Mouse (Mus musculus) left cerebral cortex, postnatal 36 days (tissue): ENCODE measurements around the gene Rbmx. TPM values are rescaled to one million over a fixed set of nuclear protein-coding genes. Genes with fewer than 3 reads are reported as not detected.

Experiments used
- DNase-seq, 2 experiments: peaks; one replicate each; pipeline ENCODE4 v3.0.0; 2021 to 2022; ENCODE audit warnings: low spot score in 2 of 2, mixed read lengths in 1 of 2
- intact Hi-C: fragments of 180-260 bp; cut with DNase I; formaldehyde crosslinking; loops from one replicate; pipeline ENCODE4 v1.15.1; 2025
- total RNA-seq, 2 experiments: library from RNA; stranded (reverse); gene quantifications; 2 replicates each; pipeline ENCODE4 v1.2.3; 2021

Gene Rbmx
- total RNA-seq, result 10 to 100 TPM; 45.6 to 54.9 TPM

DNA sequence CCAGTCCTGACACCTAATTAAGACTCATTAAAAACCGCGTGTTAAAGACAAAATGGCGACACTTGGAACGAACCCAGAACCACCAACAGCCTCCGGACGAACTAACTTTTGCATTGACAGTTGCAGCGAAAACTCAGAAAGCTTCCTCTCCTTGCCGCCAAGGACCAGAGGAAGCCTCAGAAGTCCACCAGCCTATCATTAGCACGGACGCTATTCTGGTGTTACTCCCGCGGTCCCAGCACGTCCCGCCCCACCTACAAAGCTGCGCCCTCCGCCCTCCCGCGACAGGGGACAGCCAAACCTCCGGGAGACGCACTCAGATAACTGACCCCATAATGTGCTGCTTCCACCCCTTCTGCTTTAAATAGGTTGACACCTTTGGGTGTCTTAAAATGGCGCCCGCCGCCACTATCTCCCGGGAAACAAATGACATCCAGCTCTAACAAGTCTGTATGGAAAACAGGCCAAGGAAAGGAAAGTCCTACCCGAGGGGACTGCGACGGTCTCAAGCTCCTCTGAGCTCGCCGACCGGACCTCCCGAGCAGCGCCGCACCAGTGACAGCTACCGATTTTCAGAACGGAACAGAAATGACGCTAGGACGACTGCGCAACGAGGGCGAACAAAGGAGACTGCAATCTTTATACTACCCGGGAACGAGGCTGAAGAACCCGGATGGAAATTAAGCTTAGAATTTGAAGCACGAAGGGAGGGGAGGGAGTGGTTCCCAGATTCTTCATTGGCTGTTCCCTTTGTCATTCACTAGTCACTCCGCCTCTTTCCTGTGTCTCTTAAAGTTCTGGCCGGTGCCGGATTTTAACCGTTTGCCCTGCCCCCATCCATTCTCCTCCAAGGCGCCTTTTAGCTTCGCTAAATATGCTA is at the start of gene Rbmx:
TSS of gene Rbmx (minus strand) at position 670 of the 880 bp plus-strand sequence.
- DNase-seq, result peak; percentile 78 to 84
- intact Hi-C loops, result no loop called here

DNA sequence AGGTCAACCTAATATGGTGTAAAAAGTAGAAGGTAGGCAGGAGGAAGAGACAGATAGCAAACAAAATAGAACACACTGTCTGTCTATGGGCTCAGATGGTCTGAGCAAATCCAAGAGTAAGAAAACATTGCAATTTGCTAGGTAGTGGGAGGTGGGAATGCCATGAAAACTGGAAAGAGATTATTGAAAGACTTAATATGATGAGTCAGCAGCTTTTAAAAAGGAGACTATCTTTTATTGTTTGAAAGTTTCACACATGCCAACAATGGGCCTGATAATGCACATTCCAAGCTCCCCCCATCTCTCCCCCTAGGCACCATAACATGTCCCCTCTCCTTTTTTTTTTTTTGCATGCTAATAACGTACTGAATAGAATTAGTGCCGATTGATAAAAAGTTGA is 41.1 kb upstream of the Rbmx start:
- intact Hi-C loops, result loop anchor here (5.0 to 10.0 kb wide), 2 partner anchors 941 to 1058 kb away; no protein-coding TSS in a partner anchor

DNA sequence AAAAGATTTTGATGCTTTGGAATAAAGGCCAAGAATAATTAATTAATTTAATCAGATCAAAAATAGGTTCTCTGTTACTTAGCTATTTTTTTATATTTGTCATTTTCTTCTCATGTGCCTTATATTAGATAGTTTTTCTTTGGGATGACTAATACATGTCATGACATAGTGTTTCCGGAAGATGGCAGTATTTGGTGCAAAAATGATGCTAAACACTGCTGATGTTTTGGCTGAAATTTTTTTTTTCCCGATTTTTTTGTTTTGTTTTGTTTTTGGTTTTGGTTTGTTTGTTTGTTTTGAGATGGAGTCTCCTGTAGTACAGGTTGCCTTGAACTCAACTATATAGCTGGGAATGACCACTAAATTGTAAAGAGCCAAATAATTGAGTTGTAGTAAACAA is 38.8 kb upstream of the Rbmx start:
- no peak for DNase-seq
- intact Hi-C loops, result loop anchor here (2.0 to 10.0 kb wide), 3 partner anchors 243 to 1061 kb away; no protein-coding TSS in a partner anchor

More for the DNA sequence above, 41.1 kb upstream of the Rbmx start:
- no peak for DNase-seq

DNA sequence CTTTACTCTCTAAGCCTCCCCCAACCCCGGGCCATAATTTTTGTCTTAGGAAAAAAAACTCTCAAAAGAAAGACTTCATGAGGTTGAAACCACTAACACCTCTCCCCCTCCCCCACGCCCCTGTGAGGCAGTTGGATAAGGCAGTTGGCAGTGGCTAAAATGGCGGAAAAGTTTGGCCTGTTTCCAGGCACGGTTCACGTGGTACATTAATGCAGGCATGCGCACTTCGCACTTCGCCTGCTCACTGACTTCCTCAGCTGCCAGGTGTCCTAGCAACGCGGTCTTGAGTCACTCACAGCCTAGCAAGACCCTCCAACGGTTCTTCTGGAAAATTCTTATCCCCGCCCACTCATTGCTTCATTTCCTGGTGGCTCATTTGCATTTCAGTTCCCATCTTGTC is 15.9 kb upstream of the Rbmx start, which contains the start of gene Gm364:
TSS of gene Gm364 (plus strand) at position 386 of the 400 bp plus-strand sequence.
- intact Hi-C loops, result no loop called here
- no peak for DNase-seq

DNA sequence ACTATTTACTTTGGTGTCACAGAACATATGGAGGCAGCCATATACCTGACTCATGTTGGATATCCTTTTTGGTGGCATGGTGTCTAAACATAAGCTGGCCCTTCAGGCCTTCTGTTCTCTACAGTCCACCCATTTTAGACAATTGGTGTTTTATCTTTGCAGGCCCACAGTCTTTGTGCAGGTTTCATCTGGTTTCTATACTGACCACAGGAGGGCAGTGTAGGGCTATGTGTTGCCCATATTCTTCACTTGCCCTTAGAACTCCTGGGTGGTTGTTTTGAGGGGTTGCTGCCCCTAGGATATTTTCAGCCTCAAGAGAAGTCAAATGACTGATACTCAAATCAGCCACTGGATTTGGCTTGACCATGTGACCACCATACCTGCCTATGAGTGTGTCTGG is 10.8 kb upstream of the Rbmx start:
- intact Hi-C loops, result no loop called here
- DNase-seq, result no peak

DNA sequence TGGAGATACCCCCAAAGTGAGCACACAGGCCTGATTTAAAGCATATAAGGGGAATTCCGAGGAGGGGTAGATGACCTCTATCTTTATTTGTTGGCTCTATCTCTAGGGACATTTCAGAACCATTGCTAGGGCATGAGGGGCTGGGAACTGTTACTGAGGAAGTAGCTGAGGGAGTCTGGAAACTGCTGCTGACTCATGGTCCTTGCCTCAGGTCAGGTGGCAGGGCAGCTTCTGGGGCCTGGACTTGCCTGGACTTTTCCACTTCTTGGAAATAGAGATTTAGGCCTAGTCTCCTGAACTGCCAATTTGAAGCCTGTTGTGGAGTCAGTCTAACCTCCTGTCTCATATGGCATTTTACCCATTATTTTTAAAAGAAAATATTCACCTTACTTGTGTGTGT is 8.6 kb upstream of the Rbmx start:
- no peak for DNase-seq
- intact Hi-C loops, result no loop called here

DNA sequence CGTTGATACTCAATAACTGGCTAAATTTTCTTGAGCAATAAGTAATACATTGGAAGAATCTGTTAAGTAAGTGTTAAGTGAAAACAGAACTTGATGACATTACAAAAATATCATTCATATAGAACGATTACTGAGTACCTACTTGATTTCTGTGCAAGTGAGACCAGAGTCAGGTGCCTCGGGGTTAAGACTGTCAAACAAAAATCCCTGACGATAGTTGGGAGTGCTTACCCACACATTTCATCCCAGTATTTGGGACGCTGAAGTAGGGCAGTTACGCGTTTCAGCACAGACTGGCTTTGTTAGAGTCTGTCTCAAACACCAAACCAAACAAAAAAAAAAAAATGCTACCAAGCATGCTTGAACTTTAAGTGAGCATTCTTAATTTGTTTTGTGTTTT is 576 bp upstream of the Rbmx start:
- intact Hi-C loops, result no loop called here
- no peak for DNase-seq

DNA sequence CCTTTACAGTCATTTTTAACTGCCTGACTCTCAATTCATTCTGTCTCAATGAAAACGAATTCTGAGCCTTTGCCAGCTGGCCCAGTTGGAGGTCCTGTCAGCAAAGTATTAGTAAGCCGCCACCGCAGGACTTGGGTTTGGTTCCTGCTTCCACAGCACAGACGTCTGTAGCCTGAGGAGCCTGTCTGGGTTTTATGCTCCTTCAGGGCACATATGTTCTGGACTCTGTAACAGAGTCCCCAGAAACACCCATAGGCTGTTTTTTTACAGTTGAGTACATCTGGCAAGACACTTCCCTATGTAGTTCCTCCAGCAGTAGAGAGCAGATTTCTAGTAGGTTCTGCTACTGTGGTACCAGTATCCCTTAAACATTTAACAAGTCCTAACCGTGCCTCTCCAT is 11.9 kb downstream of the Rbmx start:
- intact Hi-C loops, result no loop called here
- no peak for DNase-seq

DNA sequence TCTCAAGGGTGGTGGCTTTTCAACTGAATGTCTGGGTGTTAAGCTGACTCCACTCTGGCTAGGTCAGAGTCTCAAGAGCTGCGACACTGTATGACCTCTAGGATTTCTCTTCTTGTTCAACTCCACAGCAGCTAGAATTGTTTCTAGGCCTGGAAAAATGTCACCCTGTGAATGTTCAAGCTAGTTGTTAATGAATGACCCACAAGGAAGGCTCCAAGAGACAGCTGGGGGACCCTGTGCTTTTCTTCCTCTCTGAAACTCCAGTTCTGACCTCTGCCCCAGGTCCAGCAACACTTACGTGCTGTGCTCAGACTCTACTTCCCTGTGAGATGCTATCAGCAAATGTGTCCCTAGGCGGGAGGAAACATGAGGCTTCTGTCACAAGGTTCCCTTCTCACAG is 14.3 kb downstream of the Rbmx start:
- no peak for DNase-seq
- intact Hi-C loops, result no loop called here

DNA sequence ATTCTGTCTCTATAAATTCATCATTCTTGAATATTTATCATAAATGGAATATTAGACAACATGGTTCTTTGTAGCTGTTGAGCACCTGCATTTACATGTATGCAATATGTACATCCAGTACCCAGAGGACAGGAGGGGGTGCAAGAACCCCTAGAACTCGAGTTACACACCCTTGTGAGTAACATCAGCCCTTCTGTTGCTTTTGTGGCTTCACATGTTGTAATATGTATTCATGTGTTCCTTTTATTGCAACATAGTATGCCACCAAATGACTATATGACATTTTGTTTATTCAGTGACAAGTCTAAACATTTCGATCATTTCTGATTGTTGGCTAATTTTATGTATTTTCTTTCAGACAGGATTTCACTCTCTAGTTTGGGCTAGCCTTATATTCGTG is 15.7 kb downstream of the Rbmx start:
- DNase-seq, result no peak
- intact Hi-C loops, result no loop called here

DNA sequence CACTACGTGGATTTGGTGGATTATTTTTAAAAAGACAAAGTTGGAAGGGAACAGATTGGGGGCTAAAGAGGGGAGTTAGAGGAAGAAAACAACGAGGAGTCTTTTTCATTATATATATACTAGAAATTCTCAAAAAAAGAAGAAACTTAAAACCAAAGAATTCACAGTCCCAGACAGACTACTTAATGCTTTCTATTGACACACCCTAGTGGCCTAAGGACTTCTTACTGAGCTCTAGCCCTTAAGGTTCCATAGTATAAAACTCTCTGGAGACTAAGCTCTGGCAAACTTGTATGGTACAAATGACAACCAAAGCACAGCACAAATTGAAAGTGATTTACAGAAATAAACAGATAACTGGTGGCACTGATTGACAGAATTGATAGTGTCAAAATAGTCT is 18.8 kb downstream of the Rbmx start:
- DNase-seq, result no peak
- intact Hi-C loops, result no loop called here

DNA sequence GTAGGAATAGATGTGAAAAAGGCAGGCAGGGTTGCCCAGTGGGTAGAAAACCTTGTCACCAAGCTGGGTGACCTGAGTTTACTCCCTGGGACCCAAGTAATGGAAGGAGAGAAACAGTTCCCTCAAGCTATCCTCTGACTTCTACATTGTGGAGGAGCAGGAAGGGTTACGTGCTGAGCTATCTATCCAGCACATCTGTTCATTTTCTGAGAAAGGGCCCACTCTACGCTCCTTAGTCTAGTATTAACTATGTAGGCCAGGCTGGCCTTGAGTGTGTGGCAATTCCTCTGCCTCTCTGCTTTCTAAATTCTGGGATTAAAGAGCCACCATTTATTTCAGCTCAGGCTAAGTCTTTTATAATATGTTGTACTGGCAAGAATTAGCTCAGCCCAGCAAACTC is 19.3 kb downstream of the Rbmx start:
- intact Hi-C loops, result no loop called here

DNA sequence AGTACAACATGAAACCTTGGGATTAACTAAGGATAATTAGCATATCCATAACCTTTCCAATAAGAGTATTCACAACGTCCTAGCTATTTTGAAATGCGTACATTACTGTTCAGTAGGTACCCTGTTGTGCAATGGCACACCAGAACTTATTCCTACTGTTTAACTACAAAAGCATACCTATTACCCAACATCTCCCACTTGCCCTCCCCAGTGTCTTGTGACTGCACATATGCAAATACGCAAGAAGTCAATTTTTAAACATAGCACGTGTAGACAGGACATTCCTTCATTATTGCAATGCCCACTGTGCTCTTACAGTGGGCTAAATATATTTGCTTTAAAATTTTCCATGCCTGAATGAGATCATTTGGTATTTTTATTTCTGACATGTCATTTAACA is 19.9 kb downstream of the Rbmx start:
- intact Hi-C loops, result no loop called here
- DNase-seq, result no peak

More for the DNA sequence above, 19.3 kb downstream of the Rbmx start:
- DNase-seq, result no peak

DNA sequence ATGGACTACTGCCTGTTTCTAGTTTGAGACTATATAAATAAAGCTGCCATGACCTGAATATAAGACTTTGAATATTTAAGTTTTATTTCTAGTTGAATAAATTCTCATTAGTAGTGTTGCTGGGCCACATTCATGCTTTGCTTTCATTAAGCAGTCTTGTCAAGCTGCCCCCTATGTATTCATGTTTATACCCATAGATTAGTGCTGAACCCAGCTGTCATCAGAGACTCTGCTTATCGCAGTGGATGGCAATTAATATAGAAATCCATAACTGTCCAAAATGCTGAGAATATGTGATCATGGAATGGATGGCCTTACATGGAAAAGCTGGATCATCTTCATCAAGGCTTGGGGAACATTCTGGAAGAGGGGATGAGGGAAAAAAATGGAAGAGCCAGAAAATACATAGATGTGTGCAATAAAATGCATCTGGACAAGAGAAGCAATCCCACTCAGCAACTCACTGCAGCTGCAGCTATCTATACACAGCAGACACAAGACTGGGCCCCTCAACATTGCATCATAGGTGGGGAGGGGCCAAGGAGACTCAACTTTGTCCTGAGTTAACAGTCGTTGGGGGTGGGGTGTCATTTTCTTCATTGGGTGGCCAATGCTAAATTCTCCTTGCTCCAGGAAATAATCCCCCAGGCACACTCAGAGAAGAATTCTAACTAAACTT is 27.8 kb downstream of the Rbmx start:
- intact Hi-C loops, result no loop called here
- no peak for DNase-seq

DNA sequence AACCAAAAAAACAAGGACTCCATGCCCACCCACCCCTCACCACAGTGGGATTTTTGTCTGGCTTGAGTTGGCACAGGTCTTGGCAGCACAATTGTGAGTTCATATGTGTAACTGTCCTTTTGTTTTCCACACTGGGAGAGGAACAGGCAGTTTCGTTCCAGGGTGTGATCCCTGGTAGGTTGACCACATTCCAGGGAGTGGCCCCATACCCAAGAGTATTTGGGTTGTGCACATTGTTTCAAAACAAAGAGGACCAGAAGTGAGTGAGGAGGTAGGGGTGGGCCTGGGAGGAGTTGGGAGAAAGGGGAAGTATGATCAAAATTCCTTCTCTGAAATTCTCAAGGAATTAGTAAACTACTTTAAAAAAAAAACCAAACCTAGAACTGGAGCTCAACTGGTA is 33.5 kb downstream of the Rbmx start:
- no peak for DNase-seq
- intact Hi-C loops, result no loop called here

DNA sequence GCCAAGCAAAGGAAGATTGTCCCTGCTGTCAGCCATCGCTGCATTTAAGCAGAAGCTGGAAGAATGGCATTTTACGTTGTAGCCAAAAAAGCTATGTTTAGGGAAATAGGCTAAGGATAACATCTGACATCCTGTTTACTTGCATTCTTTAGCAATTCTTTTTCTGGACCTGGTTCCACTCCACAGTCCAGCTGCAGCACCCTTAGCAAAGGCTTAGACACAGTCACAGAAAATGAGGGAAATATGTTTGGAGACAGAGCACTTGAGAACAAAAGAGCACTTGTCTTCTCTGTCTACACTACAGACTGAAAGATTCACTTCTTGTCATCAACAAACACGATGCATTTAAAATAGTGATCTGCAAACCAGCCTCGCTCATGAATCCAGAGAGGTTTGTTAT is 53.6 kb downstream of the Rbmx start:
- intact Hi-C loops, result no loop called here
- no peak for DNase-seq

DNA sequence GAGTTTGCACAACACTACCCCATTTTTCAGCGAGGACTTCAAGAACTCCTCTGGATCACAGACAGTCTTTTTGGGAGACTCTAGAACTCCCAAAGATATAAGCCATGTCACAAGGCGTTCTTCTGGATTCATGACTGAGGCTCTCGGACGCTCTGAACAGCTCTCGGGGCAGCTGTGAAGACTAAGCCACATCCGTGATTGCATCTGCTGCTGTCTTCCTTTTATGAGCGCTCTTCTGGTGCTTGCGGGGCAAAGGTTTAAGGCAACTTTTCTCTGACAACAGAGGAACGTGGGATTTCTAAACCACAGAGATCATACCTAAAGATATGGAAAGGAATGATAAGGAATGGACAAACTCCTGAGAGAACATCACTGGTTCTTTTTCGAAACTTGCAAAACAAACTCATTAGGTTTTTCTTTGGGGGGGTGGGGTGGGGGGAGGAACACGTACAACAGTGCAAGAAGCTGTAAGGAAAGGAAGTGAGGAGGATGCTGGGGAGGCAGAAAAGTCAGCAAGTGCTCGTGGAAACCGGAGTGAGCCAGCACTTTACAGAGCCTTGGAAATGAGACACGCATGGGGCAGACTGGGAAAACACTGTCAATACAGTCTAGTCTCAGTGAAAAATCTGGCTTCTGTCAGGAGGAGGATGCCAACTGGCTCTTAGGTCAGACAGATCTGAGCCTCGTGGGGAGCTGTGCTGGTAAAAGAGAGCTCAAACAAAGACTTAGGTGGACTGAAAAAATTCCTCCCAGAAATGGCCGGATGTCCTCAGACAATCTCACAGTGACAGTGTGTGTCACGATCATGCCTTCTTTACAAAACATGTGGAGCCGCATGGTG is 54.2 kb downstream of the Rbmx start, which contains the start of gene Arhgef6:
TSS of gene Arhgef6 (minus strand) at position 359 of the 841 bp plus-strand sequence.
- intact Hi-C loops, result no loop called here
- no peak for DNase-seq

DNA sequence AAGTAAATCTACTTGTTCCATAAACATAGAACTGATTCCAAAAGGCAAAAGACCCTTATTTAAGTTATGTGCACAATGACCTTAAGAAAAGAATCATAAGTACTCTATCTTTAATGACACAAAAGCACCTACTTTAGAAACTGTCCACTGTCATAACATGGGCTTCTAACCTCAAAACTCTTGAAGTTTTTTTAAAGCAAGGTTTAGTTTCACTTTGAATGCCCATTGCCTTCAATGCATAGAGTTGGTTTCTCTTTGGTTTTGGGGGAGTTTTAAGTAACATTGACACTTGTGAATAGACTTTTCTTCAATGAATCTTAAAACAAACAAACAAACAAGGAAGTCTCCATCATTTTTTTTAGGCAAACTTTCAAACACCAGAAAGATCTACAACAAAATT is 55.3 kb downstream of the Rbmx start:
- no peak for DNase-seq
- intact Hi-C loops, result no loop called here

DNA sequence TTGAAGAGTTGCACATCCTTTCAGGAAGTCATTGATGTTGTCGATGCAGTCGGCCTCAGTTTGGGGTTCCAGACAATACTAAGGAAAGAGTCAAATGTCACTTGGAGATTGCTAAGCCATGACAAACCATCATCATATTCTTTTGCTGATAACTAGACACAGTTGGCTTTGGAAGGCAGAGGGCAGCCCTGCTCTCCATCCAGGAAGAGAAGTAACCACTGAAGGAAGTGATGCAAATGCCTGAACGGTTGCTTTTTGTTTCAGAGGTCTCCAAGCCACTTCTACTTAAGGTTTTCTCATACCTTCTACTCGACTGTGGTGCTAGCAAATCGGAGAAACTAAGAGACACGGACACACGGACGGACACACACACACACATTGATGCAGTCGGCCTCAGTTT is 55.9 kb downstream of the Rbmx start:
- intact Hi-C loops, result no loop called here
- no peak for DNase-seq

DNA sequence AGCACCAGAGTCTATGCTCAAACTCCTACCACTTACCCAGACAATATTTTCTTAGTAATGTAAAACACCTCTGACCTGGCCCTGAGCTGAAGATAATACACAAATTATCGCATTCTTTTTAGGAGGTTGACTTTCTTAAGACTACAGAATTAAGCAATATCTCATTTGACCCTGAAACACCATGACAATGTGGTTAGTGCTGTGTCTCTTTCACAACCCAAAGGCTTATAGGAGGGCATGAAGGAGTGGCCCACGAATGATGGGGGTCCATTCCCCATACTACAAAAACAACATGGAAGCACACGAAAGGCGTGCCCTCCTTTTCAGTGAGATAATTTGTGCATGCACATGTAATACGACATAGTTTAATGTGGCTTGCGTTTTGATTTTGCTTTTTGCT is 57.5 kb downstream of the Rbmx start:
- intact Hi-C loops, result no loop called here
- no peak for DNase-seq
